Mouse (Mus musculus): Measurements from ENCODE around the gene Tbc1d10c.

The Tbc1d10c gene

GRCm38 (mm10) chr19:4215451-4215840, 24.4 kb upstream of the Tbc1d10c start:
- DNase-seq (ENCODE audit: low read depth) = peak; percentile 35

DNA sequence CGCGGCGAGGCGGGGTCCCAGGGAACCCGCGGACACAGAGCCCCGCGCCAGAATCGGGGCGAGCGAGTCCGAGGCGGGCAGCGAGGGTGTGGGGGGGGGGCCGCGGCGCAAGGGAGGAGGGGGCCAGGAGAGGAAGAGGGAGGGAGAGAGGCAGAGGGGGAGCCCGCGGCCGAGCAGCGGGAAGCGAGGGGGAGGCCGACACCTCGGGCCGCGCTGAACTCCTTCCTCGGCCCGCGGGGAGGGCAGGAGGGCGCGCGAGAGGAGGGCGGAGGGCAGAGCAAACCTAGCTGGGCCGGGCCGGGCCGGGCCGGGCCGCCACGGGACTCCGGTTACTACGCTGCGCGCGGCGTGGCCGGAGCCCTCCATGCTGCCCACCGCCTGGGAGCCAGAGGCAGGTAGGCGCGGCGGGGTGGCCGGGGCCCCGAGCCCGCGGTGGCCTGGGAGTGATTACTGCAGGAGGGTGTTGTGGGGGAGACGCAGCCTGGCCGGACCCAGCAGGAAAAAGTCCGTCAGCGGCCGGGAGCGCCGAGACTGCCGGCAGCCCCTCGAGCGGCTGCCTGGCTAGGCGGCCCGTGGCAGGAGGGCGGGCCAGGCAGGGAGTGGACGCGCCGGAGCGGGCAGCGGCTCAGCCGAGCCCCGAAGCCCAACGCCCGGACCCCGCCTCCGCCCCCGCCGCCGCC, 23.8 kb upstream of the Tbc1d10c start:
- peak; percentile 46 for DNase-seq (ENCODE audit: low read depth)

DNA sequence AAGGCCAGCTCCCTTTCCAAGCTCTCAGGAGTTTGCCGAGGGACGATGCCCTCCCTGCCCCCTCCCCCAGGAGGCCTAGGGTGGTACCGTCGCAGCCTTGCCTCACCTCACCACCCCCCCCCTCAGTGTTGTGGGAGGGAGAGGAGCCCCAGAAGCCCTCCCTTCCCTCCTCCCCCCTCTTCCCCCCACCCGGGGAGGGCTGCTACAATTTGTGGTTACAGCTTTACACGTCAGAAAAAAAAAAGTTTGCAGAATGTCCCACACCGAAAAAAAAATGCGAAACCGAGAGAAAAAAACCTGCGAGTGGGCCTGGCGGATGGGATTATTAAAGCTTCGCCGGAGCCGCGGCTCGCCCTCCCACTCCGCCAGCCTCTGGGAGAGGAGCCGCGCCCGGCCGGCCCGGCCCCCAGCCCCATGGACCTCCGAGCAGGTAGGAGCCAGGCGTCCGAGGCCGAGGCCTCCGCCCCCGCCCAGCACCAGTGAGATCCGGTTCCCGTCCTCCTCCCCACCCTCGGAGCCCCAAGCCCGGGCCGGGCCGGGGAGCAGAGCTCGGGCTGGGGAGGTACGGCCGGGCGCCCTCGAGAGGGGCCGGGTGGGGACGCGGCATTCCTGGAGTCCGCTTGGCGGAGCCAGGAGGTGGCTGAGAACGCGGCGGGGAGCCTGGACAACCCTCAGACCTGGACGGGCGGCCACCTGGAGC, 23.1 kb upstream of the Tbc1d10c start, which contains the start of the genes Clcf1 and AC109138.7:
TSS of gene Clcf1 (plus strand) at position 168 of the 700 bp plus-strand sequence.
TSS of gene AC109138.7 (plus strand) at position 287 of the 700 bp plus-strand sequence.
- peak; percentile 90 for DNase-seq (ENCODE audit: low read depth)

- DNase-seq (ENCODE audit: low read depth) = no peak
Observed at GRCm38 (mm10) chr19:4213524-4213974, 22.5 kb upstream of the Tbc1d10c start.

DNA sequence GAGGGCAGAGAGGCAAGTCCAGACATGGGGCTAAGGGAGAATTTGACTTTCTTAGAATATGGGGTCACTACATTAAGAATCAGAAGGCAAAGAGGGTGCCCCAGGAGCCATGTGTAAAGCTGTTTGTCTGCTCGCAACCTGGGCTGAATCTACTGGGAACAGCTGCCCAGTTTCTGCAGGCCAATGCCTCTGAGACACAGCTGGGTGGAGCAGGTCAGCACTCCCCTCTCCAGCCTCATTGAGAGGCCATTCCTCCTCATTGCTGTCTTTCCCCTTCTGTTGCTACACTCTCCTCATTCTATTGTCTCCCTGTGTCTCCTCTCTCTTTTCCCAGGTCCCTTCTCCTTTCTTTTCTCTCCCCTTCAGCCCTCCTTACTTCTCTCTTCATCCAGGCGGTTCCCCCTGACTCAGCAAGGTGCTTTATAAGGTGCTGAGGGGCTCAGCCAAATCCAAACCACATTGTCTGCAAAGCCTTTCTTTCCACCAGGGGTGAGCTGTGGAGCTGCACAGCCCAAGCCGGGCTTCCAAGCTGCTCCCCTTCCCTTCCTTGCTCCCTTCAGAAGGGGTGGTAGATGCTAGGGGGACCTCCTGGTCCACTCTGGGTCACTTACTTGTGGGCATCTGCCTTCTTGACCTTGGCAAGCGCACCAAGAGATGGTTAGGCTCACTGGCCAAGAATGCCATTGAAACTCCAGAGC, 21.0 kb upstream of the Tbc1d10c start:
- DNase-seq (ENCODE audit: low read depth) = no peak

- DNase-seq (ENCODE audit: low read depth) = no peak
Observed at GRCm38 (mm10) chr19:4208563-4208962, 17.5 kb upstream of the Tbc1d10c start.

- peak; percentile 79 for DNase-seq (ENCODE audit: low read depth)
Observed at GRCm38 (mm10) chr19:4206971-4207370, 15.9 kb upstream of the Tbc1d10c start.

GRCm38 (mm10) chr19:4204889-4205288, 13.8 kb upstream of the Tbc1d10c start:
- peak; percentile 63 for DNase-seq (ENCODE audit: low read depth)

DNA sequence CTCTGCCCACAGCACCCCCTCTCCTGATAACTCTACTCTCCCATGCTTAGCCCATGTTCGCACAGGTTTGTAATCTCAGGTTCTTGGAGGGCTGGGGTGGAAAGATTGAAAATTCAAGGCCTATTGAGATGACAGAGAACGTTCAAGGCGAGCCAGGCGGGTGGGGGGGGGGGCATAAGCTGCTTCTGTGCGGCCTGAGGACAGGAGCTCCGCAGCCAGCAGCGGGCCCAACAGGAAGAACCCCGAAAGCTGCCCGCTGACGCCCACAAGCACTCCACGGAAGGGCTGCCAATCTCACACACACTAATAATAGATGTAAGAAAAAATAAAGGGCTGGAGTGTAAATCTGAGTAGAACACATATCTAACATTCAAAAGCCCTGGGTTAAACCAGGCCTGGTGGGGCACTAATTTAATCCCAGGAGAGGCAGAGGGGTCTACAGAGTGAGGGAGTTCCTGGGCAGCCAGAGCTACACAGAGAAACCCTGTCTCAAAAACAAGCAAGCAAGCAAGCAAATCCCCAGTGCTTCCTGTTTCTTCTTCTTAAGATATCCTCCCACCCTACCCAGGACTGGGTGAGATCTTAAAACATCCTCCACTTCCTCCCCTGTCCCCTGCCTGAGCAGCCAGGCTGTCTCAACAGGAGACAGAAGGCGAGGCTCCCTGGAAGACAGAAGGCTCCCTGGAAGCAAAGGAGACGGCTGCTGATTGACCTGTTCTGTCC, 12.7 kb upstream of the Tbc1d10c start:
- peak; percentile 76 for DNase-seq (ENCODE audit: low read depth)

DNA sequence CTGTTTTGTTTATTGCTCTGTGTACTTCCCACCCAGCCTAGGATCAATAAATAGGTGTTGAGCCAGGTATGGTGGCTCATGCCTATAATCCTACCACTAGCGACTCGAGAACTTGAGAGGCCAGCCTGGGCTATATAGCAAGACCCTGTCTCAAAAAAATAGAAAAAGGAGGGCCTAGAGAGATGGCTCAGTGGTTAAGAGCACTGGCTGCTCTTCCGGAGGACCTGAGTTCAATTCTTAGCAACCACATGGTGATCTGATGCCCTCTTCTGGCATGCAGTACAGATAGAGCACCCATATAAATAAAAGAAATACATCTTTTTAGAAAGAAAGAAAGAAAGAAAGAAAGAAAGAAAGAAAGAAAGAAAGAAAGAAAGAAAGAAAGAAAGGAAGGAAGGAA, 12.1 kb upstream of the Tbc1d10c start:
- DNase-seq (ENCODE audit: low read depth) = peak; percentile 71

GRCm38 (mm10) chr19:4202149-4202548, 11.1 kb upstream of the Tbc1d10c start:
- no peak for DNase-seq (ENCODE audit: low read depth)

DNA sequence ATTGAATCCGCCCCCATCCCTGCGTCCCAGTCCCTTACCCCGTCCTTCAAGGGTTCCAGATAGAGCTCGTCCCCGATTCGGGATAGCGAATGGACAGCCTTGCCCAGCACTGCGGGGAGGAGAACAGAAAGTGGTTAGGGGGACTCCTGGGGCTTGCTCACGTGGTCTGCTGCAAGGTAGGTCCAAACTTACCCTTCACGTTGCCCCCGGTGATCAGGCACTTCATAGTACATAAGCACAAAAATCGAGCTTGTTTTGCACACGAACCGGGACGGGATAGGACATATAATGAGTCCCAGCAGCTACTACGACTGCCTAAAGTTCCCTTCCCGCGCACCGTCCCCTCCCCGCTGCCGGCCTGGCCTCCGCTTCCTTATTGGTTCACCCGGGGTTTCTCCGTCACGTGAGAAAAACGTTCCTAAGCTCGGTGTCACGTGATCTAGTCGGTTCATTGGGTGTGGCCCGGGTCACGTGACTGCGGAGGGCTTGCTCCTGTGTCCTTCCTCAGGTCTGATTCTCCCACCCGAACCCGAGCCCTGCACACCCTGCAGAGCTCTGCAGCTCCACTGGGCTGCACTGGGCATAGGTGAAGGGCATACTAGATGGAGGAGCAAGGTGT, 10.3 kb upstream of the Tbc1d10c start, which contains the start of gene Rad9a:
TSS of gene Rad9a (minus strand) at position 372 of the 619 bp plus-strand sequence.
- DNase-seq (ENCODE audit: low read depth) = peak; percentile 94

DNA sequence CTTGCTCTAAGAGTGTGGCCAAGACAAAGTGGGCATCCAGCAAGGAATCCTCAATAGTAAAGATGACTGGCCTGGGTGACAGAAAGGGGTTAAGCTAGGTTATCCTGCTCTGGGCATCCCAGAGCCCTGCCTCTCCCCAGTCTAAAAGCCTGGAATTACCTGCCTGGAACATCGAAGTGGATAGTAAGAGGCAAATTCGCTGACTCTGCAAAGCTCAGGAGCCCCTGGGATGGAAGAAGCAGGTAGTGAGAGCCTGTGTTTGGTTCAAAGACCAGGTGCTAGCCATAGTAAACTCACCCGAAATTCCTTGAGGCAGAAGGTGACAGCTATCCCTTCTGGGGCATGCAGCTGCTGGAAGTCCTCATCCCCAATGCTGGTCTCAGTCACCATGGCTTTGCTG, 6.1 kb upstream of the Tbc1d10c start:
- no peak for DNase-seq (ENCODE audit: low read depth)

DNA sequence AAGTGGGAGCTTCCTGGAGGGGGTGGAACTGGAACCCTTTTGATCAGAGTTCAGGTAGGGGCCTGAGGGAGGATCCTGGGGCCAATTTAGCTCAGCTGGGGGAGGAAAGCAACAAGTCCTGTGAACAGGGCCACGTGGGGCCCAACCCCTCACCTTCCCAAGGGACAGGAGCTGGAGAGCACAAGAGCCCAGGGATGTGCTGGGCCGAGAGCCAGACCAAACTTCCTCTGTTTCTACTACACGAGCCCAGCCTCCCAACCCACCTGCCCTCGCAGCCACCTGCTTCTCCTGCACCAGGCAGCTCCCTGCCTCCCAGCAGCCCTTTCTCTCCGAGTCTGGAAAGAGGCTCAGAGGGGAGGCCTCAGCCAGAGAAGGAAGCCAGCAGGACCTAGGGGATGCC, 5.5 kb upstream of the Tbc1d10c start:
- no peak for DNase-seq (ENCODE audit: low read depth)

- no peak for DNase-seq (ENCODE audit: low read depth)
Observed at GRCm38 (mm10) chr19:4196048-4196447, 5.0 kb upstream of the Tbc1d10c start.

- no peak for DNase-seq (ENCODE audit: low read depth)
Observed at GRCm38 (mm10) chr19:4194776-4195650, 3.9 kb upstream of the Tbc1d10c start.

- peak; percentile 44 for DNase-seq (ENCODE audit: low read depth)
Observed at GRCm38 (mm10) chr19:4194021-4194724, 3.1 kb upstream of the Tbc1d10c start.

- no peak for DNase-seq (ENCODE audit: low read depth)
Observed at GRCm38 (mm10) chr19:4193129-4193528, 2.0 kb upstream of the Tbc1d10c start.

- no peak for DNase-seq (ENCODE audit: low read depth)
Observed at GRCm38 (mm10) chr19:4192251-4192985, 1.3 kb upstream of the Tbc1d10c start.

Measured in naive thymus-derived CD4-positive, alpha-beta T cell, adult 2 months (primary cell).